Mouse (Mus musculus) activated CD4-positive, CD25-positive, alpha-beta regulatory T cell (primary cell): ENCODE data around the gene Dnajb11. TPM values are rescaled to one million over a fixed set of nuclear protein-coding genes. Genes with fewer than 3 reads are reported as not detected.

Source experiments
- polyA plus RNA-seq, 2 experiments: library from polyadenylated mRNA; unstranded; fragments of 100-300 nt; shearing (Covaris generic); gene quantifications; one replicate each; pipeline ENCODE4 v1.2.1; 2017

Gene Dnajb11
- 100 to 1,000 TPM; 111 to 145 TPM for polyA plus RNA-seq

GRCm38 (mm10) chr16:22857431-22858113 lies at the start of gene Dnajb11, which contains the start of gene Tbccd1:
Gene Dnajb11, plus strand, starts transcription at chr16:22857845.
Gene Tbccd1, minus strand, starts transcription at chr16:22857669.

DNA sequence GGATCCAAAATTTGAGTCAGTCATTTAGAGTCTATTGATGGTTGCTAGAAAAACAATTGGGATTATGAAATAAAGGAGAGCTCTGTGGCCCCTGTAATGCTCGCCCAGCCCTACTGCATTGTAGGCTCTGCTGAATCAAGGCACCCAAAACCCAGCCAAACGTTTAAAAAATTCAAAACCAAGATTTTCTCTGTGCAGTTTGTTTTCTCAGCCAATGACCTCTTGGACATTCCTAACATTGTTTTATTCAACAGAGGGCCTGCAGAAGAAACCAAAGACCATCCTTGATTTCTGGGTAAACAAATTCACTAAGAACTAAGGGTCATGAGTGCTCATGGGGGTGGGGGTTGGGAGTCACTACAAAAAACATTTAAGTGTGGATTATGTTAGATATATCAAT lies 46.2 kb upstream of the Dnajb11 start, which contains the start of gene Crygs:
Crygs (minus strand) TSS at position 101 of the 400 bp plus-strand sequence.

DNA sequence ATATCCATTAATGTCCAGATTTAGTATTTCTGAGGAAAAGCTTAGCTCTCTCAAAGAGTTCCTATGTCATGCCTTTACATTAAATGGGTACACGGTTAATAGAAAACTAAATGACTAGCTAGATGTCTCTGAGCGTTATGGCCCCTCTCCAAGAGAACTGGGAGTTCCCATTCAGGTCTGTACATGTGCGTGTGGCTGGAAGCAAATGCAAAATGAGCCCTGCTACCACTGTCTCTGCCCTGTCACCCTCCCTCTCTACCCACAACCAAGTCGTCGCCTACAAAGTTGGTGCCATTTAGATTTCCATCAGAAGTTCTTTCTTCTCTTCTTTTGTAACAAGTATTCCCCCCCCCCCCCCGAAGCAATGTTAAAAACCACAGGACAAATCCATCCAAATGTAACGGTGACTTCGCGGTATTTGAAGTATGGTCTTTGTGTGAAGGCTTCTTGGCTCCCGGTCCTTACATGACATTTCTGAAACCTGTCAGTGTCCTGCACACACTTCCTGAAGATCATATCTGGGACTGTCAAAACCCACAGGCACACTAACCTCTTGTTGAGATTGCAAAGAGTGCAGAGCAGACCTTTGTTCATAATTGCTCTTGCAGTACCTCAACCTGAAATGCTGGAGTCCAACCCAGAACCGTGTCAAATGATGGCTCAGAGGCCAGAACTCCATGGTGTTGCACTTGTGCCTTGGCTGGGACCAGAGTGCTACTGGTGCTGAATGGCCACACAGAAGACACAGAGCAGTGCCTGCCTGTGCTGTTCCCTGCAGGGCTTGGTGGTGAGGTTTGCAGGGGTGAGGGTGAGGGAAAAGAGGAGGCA lies 33.3 kb downstream of the Dnajb11 start, which contains the start of gene Ahsg:
Ahsg (plus strand) TSS at position 595 of the 828 bp plus-strand sequence.

GRCm38 (mm10) chr16:22918034-22918433 lies 60.4 kb downstream of the Dnajb11 start, which contains the start of gene Fetub:
Gene Fetub, plus strand, starts transcription at chr16:22918334.

Other genes with a start within 250 kb of the Dnajb11 start
- 1 to 10 TPM in 1 of 2 experiments, under 1 TPM in 1; 0.37 to 1.2 TPM for gene Dgkg, start 200.6 kb upstream of the Dnajb11 start, polyA plus RNA-seq
- gene Crygs, start 46.3 kb upstream of the Dnajb11 start, polyA plus RNA-seq = not detected
- 10 to 100 TPM; 15.6 to 16.4 TPM for gene Tbccd1, start 176 bp upstream of the Dnajb11 start, polyA plus RNA-seq
- not detected for gene Ahsg, start 33.4 kb downstream of the Dnajb11 start, polyA plus RNA-seq
- gene Fetub, start 60.5 kb downstream of the Dnajb11 start, polyA plus RNA-seq = not detected
- gene Hrg, start 93.2 kb downstream of the Dnajb11 start, polyA plus RNA-seq = not detected
- gene Kng2, start 171.6 kb downstream of the Dnajb11 start, polyA plus RNA-seq = not detected
- gene Kng1, start 200.0 kb downstream of the Dnajb11 start, polyA plus RNA-seq = not detected
- gene Eif4a2, start 249.6 kb downstream of the Dnajb11 start, polyA plus RNA-seq = 100 to 1,000 TPM; 178 to 215 TPM